Mouse (Mus musculus) embryonic fibroblast, embryonic 13.5 days (primary cell): ENCODE data around the gene Nckap5.

ENCODE experiments used
- CTCF ChIP-seq: IDR thresholded peaks from 2 replicates; pipeline ENCODE4 v1.5.1; 2011; ENCODE audit warnings: mild to moderate bottlenecking, control low read depth, low read length, moderate library complexity, borderline replicate concordance; ENCODE audit not compliant: insufficient read depth
- POLR2A ChIP-seq: IDR thresholded peaks from 2 replicates; pipeline ENCODE4 v1.6.1; 2011; ENCODE audit warnings: low read depth, mild to moderate bottlenecking, control low read depth, low read length, moderate library complexity

- TF ChIP-seq CTCF, result no peak
- TF ChIP-seq POLR2A, result no peak
Observed at GRCm38 (mm10) chr1:126600596-126600995, 230.0 kb downstream of the Nckap5 start.
